Mouse (Mus musculus) layer of hippocampus, adult 6 months (tissue): Measurements from ENCODE around the gene Fer1l5. TPM values are rescaled to one million over a fixed set of nuclear protein-coding genes. Genes with fewer than 3 reads are reported as not detected.

Source experiments
- long read RNA-seq, 2 experiments: library from polyadenylated mRNA; unstranded; transcript quantifications; one replicate each; pipeline ENCODE4 v2.0.0; 2019 to 2020
- microRNA-seq: library from miRNA; unstranded; fragments of <30 nt; microRNA quantifications from one replicate; pipeline ENCODE4 v1.2.0, GENCODE M21; 2020
- polyA plus RNA-seq: library from polyadenylated mRNA; unstranded; fragments of <200 nt; fragmentation: Nextera tagmentation; gene quantifications from 2 replicates; pipeline ENCODE4 v1.2.3, GENCODE M21; 2021

The Fer1l5 gene
- polyA plus RNA-seq: 0.54 and 0.82 TPM in 2 replicates
- long read RNA-seq, experiment 1: 0 reads
- long read RNA-seq, experiment 2: 0 reads

DNA sequence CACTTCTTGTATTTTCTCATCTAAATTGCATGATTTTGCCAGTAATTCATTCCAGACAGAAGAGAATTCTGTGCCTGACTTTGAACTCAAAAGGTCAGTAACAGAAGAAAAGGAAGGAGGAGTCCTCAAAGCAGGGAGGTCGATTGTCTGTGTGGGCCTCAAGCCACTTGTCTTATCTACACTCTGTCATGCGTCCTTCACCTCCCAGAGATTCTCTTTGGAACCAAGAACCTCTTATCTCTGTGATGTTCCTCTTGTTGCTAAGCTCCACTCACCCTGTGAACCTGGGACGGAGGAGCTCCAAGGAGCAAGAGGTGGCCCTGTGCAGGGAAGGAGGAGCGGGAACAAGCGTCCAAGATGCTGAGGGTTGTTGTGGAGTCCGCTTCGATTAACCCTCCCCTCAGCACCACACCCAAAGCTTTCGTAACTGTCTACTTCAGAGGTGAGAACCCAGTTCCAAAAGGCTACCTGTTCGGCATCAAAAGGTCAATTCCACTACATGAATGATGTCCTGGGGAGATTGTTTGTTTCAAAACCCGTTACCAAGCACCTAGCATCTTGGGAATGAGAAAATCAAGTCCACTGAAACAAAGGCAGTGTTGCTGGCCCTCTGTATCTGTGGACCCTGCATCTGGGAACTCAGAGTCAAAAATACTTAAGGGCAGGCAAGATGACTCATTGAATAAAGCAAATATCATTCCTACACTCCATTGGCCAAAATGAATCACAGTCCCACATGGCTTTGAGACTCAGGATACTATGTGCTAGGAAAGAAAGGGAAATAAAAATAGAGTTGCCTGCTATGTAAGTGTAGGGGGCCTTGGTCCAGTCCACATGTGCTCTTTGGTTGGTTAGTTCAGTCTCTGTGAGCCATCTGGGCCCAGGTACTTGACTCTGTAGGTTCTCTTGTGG, at the start of gene Fer1l5:
TSS of gene Fer1l5 (plus strand) at position 358 of the 912 bp plus-strand sequence.

DNA sequence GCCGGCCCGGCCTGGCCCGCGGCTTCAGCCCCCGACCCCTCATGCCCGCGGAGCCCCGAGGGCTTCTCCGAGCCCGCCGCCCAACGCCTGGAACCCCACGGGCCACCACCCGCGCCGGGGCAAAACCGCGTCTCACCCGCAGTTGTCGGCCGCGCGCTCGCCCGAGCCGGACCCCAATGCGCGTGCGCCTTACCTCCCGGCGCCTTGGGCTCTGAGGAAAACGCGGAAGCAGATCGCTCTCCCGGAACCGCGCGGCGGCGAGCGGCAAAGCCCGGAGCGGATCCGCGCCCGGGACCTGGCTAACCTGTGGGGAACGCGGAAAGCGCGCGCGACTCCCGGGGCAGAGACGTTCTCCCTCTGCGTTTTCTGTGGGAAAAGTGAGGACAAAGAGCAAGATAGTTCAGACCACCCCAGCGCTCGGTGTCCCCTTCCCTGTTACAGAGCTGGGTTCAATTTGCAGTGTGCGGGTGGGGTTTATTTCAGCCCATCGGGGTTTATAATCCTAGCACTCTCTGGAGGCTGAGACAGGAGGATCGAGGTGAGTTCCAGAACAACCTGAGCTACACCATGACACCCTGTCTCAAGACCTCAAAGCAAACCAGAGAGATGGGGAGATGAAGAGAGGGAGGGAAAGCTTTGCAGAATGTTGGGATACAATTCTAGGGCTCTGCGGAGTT, 3.0 kb upstream of the Fer1l5 start, which contains the start of gene Kansl3:
TSS of gene Kansl3 (minus strand) at position 213 of the 677 bp plus-strand sequence.

DNA sequence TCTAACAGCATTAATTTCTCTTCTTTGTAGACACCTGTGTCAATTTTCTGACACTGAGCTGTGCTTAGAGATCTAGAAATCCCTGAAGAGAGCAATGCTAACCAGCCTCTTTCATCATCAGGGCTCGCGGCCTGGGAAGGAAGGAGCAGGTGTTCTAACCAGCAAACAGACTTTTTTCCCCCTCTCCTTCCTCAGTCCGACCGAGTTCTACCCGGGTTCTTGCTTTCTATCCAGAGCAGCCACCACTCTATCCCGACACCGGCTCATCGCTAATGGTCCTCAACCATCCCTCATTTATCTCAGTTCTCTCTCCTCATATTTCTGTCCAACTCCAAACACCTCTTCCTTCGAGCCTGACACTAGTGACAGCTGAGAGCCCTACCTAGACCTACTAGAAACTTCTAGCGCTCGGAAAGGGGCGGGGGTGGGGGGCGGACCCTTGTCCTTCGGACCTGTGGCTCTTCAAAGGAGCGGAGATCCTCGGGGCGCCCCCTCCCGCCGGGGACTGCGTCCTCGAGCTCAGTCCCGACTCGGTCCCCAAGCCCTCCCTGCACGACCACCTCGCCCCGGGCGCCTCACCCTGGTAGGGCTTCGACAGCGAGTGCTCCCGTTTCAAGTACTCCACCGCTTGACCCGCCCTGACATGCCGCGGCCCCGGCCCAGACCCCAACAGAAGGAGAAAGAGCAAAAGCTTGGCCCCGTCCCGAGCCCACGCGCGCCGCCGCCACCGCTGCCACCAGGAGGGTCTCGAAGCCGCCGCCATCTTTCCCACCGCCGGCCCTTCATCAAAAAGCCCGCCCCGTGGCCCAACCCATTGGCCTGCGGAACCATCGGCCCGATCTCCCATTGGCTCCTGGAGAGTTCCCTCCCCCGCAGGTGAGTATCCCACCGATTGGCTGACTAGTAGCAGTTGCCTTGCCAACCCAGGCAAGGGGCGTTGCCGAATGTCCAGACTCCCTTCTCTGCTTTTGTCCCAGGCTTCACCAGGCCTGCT, 72.7 kb downstream of the Fer1l5 start, which contains the start of gene Lman2l:
TSS of gene Lman2l (minus strand) at position 801 of the 994 bp plus-strand sequence.

DNA sequence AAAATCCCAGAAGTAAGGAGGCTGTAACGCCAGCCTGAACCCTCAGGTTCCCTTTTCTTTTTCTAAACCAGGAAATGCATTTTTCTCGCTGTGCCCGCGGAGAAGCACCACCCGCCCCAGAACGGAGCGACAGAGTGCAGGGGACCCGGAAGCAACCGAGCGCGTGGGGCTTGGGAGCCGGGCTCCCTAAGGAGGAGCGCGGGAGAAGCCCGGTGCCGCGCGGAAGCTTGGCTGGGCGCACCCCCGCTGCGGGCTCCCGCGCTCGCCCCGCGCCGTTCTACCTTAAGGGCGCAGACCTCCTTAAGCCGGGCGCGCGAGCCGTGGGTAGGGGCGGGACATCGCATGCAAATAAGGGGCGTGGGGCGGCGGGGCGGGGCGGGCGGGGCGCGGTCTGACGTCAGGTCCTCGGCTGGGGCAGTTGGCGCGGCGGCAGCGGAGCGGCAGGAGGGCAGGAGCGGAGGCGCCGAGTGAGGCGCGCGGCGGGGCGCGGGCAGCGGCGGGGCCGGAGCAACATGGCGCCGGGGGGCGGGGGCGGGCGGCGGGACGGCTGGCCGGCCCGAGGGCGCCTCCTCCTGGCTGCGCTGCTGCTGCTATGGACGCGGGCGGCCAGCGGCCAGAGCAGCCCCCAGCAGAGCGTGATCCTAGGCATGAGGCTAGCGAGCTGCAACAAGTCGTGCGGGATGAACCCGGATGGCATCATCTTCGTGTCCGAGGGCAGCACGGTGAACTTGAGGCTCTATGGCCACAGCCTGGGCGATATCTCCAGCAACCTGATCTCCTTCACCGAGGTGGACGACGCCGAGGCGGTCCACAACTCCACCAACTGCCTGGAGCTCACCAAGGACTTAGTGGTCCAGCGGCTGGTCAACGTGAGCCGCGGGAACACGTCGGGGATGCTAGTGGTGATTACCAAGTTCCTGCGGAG, 99.4 kb downstream of the Fer1l5 start, which contains the start of gene Cnnm4:
TSS of gene Cnnm4 (plus strand) at position 440 of the 925 bp plus-strand sequence.

Small RNA genes within 50 kb of the gene (microRNA-seq; reads per million reads assigned to microRNA genes)
- gene Mir6898: 0.64 reads per million

Other genes with a start within 250 kb of the Fer1l5 start
- gene Uggt1, start 127.6 kb upstream of the Fer1l5 start, polyA plus RNA-seq: 3.9 and 5.2 TPM in 2 replicates
- gene Neurl3, start 97.6 kb upstream of the Fer1l5 start, polyA plus RNA-seq: 0.50 and 0.53 TPM in 2 replicates
- gene Arid5a, start 64.6 kb upstream of the Fer1l5 start, polyA plus RNA-seq: 4.6 and 6.5 TPM in 2 replicates
- 27.8 and 28.2 TPM in 2 replicates for gene Kansl3, start 3.1 kb upstream of the Fer1l5 start, polyA plus RNA-seq
- 46.7 and 47.1 TPM in 2 replicates for gene Lman2l, start 73.0 kb downstream of the Fer1l5 start, polyA plus RNA-seq
- gene Cnnm4, start 99.3 kb downstream of the Fer1l5 start, polyA plus RNA-seq: 16.9 and 24.0 TPM in 2 replicates
- 2.4 and 3.2 TPM in 2 replicates for gene Cnnm3, start 139.6 kb downstream of the Fer1l5 start, polyA plus RNA-seq
- gene Ankrd23, start 164.6 kb downstream of the Fer1l5 start, polyA plus RNA-seq: 0.20 and 0.49 TPM in 2 replicates
- 0.08 and 0.11 TPM in 2 replicates for gene Gm42417, start 167.1 kb downstream of the Fer1l5 start, polyA plus RNA-seq
- gene Ankrd39, start 175.2 kb downstream of the Fer1l5 start, polyA plus RNA-seq: 16.5 and 18.3 TPM in 2 replicates
- 0.49 and 0.77 TPM in 2 replicates for gene Sema4c, start 186.1 kb downstream of the Fer1l5 start, polyA plus RNA-seq